16 mouse cellular contexts compared by ENCODE assay signal in genomic region chr3:85184151-85184550, GRCm38 (mm10).
A peak's percentile ranks its signal among the peaks of the same experiment; 100 is the strongest.
DNase-seq lines count a peak whose midpoint lies in the region; ATAC-seq and TF ChIP-seq lines count a peak whose summit lies in the region.
"Had no signal": no experiment of that assay in that cellular context is flagged by ENCODE, and none has a peak within 500 bp of the region (broad histone marks: within the 10 kb centered on the region; RNA-seq: fewer than 3 reads in every experiment).

No protein-coding gene starts in this region.

- peaks cover 3% of the 10 kb centered on the region; the same call in 1 of the 2 replicates for H3K27me3 ChIP-seq in kidney, embryonic 16.5 days (ENCODE audit: insufficient read depth, low read length)
- H3K27me3 ChIP-seq in kidney, adult 2 months (replicated peaks; ENCODE audit: control insufficient read depth, insufficient read depth, low read length): no peaks in the 10 kb centered on the region; the same call in 1 of the 2 replicates
- no peaks in the 10 kb centered on the region for H3K27me3 ChIP-seq in liver, adult 2 months (ENCODE audit: control insufficient read depth, insufficient read depth, low read length)
- peaks cover 13% of the 10 kb centered on the region; the same call in 1 of the 2 replicates for H3K27me3 ChIP-seq in limb, embryonic 13.5 days
- H3K27me3 ChIP-seq: forebrain, embryonic 13.5 days; hindbrain, embryonic 13.5 days had no signal

- H3K4me2 ChIP-seq in kidney, embryonic 16.5 days (replicated peaks; ENCODE audit: low read depth, low read length): no peak overlapping the region
- peak overlapping the region; percentile 24; the same call in 1 of the 2 replicates for H3K4me2 ChIP-seq in limb, embryonic 13.5 days (replicated peaks)
- H3K4me2 ChIP-seq: forebrain, embryonic 13.5 days; hindbrain, embryonic 13.5 days had no signal

- WGBS in kidney, embryonic 16.5 days: 22% methylated on average over 6 of the region's 6 CpGs
- WGBS in kidney, adult 2 months: 31% methylated on average over 6 of the region's 6 CpGs
- WGBS in liver, adult 2 months: 30% methylated on average over 6 of the region's 6 CpGs
- 29% methylated on average over 6 of the region's 6 CpGs for WGBS in limb, embryonic 13.5 days

- H3K4me3 ChIP-seq in kidney, embryonic 16.5 days (ENCODE audit: low read length): no peak overlapping the region
- H3K4me3 ChIP-seq in kidney, adult 2 months (ENCODE audit: insufficient read depth, low read depth, low read length): no peak overlapping the region
- no peak overlapping the region for H3K4me3 ChIP-seq in liver, adult 2 months (ENCODE audit: insufficient read depth, low read depth, low read length)
- no peak overlapping the region for H3K4me3 ChIP-seq in limb, embryonic 13.5 days
- H3K4me3 ChIP-seq: embryonic facial prominence, embryonic 10.5 days; forebrain, embryonic 13.5 days; hindbrain, embryonic 13.5 days had no signal

- no peak for TF ChIP-seq CTCF in kidney, adult 2 months (conservative IDR thresholded peaks at IDR 0.05; ENCODE audit: insufficient read depth, insufficient read length, low read depth, low read length)
- TF ChIP-seq CTCF in liver, adult 2 months (IDR thresholded peaks at IDR 0.05; ENCODE audit: low read depth, low read length): no peak

- no peak overlapping the region for H3K9ac ChIP-seq in kidney, embryonic 16.5 days (replicated peaks; ENCODE audit: low read length)
- no peak overlapping the region for H3K9ac ChIP-seq in liver, adult 2 months (ENCODE audit: low read depth, low read length)
- H3K9ac ChIP-seq in limb, embryonic 13.5 days: no peak overlapping the region
- H3K9ac ChIP-seq: forebrain, embryonic 13.5 days; forebrain, postnatal 0 days; hindbrain, embryonic 13.5 days had no signal

- TF ChIP-seq POLR2A in kidney, adult 2 months (IDR thresholded peaks at IDR 0.05; ENCODE audit: low read depth, low read length): no peak
- TF ChIP-seq POLR2A in liver, adult 2 months (IDR thresholded peaks at IDR 0.05; ENCODE audit: extremely low read depth, insufficient read depth, low read length): no peak

- peaks cover 6% of the 10 kb centered on the region; the same call in 1 of the 2 replicates for H3K9me3 ChIP-seq in kidney, embryonic 16.5 days (ENCODE audit: low read length)
- no peaks in the 10 kb centered on the region for H3K9me3 ChIP-seq in limb, embryonic 13.5 days
- H3K9me3 ChIP-seq: embryonic facial prominence, embryonic 10.5 days; forebrain, embryonic 13.5 days had no signal

- 0 out of 2 replicates have a peak, but pooled peaks have one; percentile 23 for ATAC-seq in kidney, embryonic 16.5 days (ENCODE audit: low FRiP score, low TSS enrichment)
- no peak for ATAC-seq in limb, embryonic 13.5 days (ENCODE audit: low FRiP score, low read depth)
- ATAC-seq: forebrain, embryonic 13.5 days; forebrain, postnatal 0 days had no signal

- H3K79me2 ChIP-seq in liver, adult 2 months (ENCODE audit: control insufficient read depth, insufficient read depth, low read length): no peaks in the 10 kb centered on the region

- H3K27ac ChIP-seq in kidney, embryonic 16.5 days (ENCODE audit: low read length): no peak overlapping the region
- H3K27ac ChIP-seq in kidney, adult 2 months (ENCODE audit: insufficient read depth, low read depth, low read length): no peak overlapping the region
- H3K27ac ChIP-seq in liver, adult 2 months (replicated peaks; ENCODE audit: insufficient read depth, low read depth, low read length): no peak overlapping the region
- no peak overlapping the region for H3K27ac ChIP-seq in limb, embryonic 13.5 days
- H3K27ac ChIP-seq: embryonic facial prominence, embryonic 10.5 days; forebrain, embryonic 13.5 days; hindbrain, embryonic 13.5 days had no signal

- peaks cover 24% of the 10 kb centered on the region for H3K4me1 ChIP-seq in kidney, embryonic 16.5 days (ENCODE audit: insufficient read depth, low read length)
- no peaks in the 10 kb centered on the region for H3K4me1 ChIP-seq in kidney, adult 2 months (ENCODE audit: control insufficient read depth, insufficient read depth, low read length)
- H3K4me1 ChIP-seq in liver, adult 2 months (ENCODE audit: control insufficient read depth, insufficient read depth, low read length): peaks cover 8% of the 10 kb centered on the region
- H3K4me1 ChIP-seq in limb, embryonic 13.5 days: peaks cover 37% of the 10 kb centered on the region

- DNase-seq in kidney, adult 2 months: no peak
- DNase-seq in liver, adult 2 months (ENCODE audit: extremely low read depth, low read depth, low spot score): peak; percentile 50
- no peak for DNase-seq in liver
- DNase-seq in brain, adult 2 months (ENCODE audit: low read depth, low spot score): peak; percentile 47
- DNase-seq: adrenal gland, adult 2 months; adrenal gland, postnatal 25 days; cerebellum, adult 2 months; cerebellum, postnatal 10 days; forebrain, postnatal 0 days; gastrocnemius, postnatal 14 days; heart, postnatal 10 days had no signal

- no peaks in the 10 kb centered on the region for H3K36me3 ChIP-seq in kidney, embryonic 16.5 days (ENCODE audit: insufficient read depth, low read length)
- no peaks in the 10 kb centered on the region for H3K36me3 ChIP-seq in kidney, adult 2 months (ENCODE audit: control insufficient read depth, insufficient read depth, low read length)
- no peaks in the 10 kb centered on the region for H3K36me3 ChIP-seq in liver, adult 2 months (ENCODE audit: control insufficient read depth, insufficient read depth, low read length)
- H3K36me3 ChIP-seq in limb, embryonic 13.5 days: no peaks in the 10 kb centered on the region
- H3K36me3 ChIP-seq: embryonic facial prominence, embryonic 10.5 days; hindbrain, embryonic 13.5 days had no signal

Comparison
In these comparisons a context has a peak if more than half of its experiments do, and no peak if none do; other contexts are left out.
1. DNase-seq: peak in liver, adult 2 months (single experiment) and brain, adult 2 months (single experiment); none in kidney, adult 2 months (single experiment) and liver (single experiment).